Mouse (Mus musculus) stomach, embryonic 16.5 days (tissue): Measurements from ENCODE around the gene Fam161a. TPM values are rescaled to one million over a fixed set of nuclear protein-coding genes. Genes with fewer than 3 reads are reported as not detected.
A peak's percentile ranks its signal among the peaks of the same experiment; 100 is the strongest.
"Not testable (repeated sequence)": the region's sequence is repeated elsewhere in the genome, so short reads cannot be mapped to it uniquely, and the experiment has no call there.

Source experiments
- ATAC-seq: fragments of 200-750 bp; cut with Nextera tagmentation; 2 replicates; pipeline ENCODE4 v1.8.0; 2017; ENCODE audit warnings: moderate number of reproducible peaks, moderate TSS enrichment; ENCODE audit not compliant: insufficient read depth, low FRiP score
- H3K27ac ChIP-seq: fragments of 300-500 bp; sonication (generic); 2 replicates; pipeline ENCODE4 v1.5.1; 2014; ENCODE audit warnings: low read length
- H3K27me3 ChIP-seq: fragments of 300-500 bp; sonication (generic); 2 replicates; pipeline ENCODE4 v1.6.1; 2014; ENCODE audit warnings: low read length, control low read depth, mixed read lengths; ENCODE audit not compliant: control insufficient read depth, insufficient read depth
- H3K36me3 ChIP-seq: fragments of 300-500 bp; sonication (generic); 2 replicates; pipeline ENCODE4 v1.6.1; 2014; ENCODE audit warnings: low read length; ENCODE audit not compliant: control insufficient read depth, insufficient read depth
- H3K4me1 ChIP-seq: fragments of 300-500 bp; sonication (generic); 2 replicates; pipeline ENCODE4 v1.6.1; 2014; ENCODE audit warnings: low read length, control low read depth, mixed read lengths; ENCODE audit not compliant: control insufficient read depth, insufficient read depth
- H3K4me2 ChIP-seq: fragments of 300-500 bp; sonication (generic); 2 replicates; pipeline ENCODE4 v1.6.1; 2014; ENCODE audit warnings: low read depth, low read length, mixed read lengths
- H3K4me3 ChIP-seq: fragments of 300-500 bp; sonication (generic); replicated peaks from 2 replicates; pipeline ENCODE4 v1.5.1; 2014; ENCODE audit warnings: mild to moderate bottlenecking, low read length
- H3K9ac ChIP-seq: fragments of 300-500 bp; sonication (generic); 2 replicates; pipeline ENCODE4 v1.6.1; 2014; ENCODE audit warnings: low read length
- H3K9me3 ChIP-seq: fragments of 300-500 bp; sonication (generic); replicated peaks from 2 replicates; pipeline ENCODE4 v1.6.1; 2016; ENCODE audit warnings: low read length, control low read depth; ENCODE audit not compliant: control insufficient read depth
- WGBS: fragments of 180-500 bp; shearing (Covaris S2); extraction: QIAGEN DNeasy Blood & Tissue Kit; methylation state at CpG from one replicate; pipeline ENCODE4 v1.1.7; 2014; 5-methylcytosine and 5-hydroxymethylcytosine counted together
- polyA plus RNA-seq: library from polyadenylated mRNA; unstranded; fragments of >200 nt; fragmentation: Nextera tagmentation; extraction: Ambion mirVana; gene quantifications from 2 replicates; pipeline ENCODE4 v1.2.1, GENCODE M21; 2015

Gene Fam161a
- polyA plus RNA-seq, 1 experiment from 2014 or later = 4.2 TPM

DNA sequence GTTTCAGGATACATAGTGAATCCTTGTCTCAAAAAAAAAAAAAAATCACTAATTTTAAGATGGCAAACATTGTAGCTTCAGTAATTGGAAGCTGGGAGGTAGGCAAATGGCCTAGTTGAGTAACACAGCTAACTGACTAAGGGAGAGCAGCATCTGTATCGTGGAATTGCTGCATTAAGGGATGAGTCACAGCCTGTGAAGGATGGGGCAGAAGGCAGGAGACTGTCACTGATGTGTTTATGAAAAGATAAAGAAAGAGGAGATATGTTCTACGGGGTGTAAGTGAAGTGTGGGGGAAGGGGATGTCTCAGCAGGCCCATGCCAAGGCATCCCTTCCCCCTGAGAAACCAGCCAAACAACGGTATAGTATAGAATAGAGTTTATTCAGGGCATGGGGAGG lies 56.5 kb downstream of the Fam161a start:
- Histone ChIP-seq H3K4me3 (no peak overlapping the region), H3K9ac (no peak overlapping the region)
- 43% methylated on average over 3 of the region's 3 CpGs for WGBS

DNA sequence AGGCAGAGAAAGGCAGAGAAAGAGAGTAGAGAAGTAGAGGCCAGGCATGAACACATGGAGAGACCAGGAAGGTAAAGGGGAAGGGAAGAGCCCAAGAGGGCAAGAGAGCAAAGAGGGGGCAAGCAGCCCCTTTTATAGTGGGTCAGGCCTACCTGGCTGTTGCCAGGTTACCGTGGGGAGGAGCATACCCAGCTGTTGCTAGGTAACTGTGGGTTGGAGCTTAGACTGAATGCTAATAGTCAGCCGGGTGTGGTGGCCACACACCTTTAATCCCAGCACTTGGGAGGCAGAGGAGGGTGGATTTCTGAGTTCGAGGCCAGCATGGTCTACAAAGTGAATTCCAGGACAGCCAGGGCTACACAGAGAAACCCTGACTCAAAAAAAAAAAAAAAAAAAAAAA lies 56.9 kb downstream of the Fam161a start:
- H3K9ac ChIP-seq, H3K4me2 ChIP-seq, H3K27me3 ChIP-seq, H3K4me3 ChIP-seq, H3K27ac ChIP-seq, H3K9me3 ChIP-seq, ATAC-seq, H3K36me3 ChIP-seq, H3K4me1 ChIP-seq: not testable (repeated sequence)
- WGBS = 44% methylated on average over 3 of the region's 3 CpGs

More for the DNA sequence above, 56.5 kb downstream of the Fam161a start:
- no peak overlapping the region for H3K27ac ChIP-seq
- no peaks in the 10 kb centered on the region for H3K9me3 ChIP-seq
- H3K4me2 ChIP-seq = no peak overlapping the region
- H3K4me1 ChIP-seq = 0 out of 2 replicates have a peak, but pooled peaks cover 3% of the 10 kb centered on the region
- no peaks in the 10 kb centered on the region for H3K36me3 ChIP-seq
- no peaks in the 10 kb centered on the region for H3K27me3 ChIP-seq
- no peak for ATAC-seq

DNA sequence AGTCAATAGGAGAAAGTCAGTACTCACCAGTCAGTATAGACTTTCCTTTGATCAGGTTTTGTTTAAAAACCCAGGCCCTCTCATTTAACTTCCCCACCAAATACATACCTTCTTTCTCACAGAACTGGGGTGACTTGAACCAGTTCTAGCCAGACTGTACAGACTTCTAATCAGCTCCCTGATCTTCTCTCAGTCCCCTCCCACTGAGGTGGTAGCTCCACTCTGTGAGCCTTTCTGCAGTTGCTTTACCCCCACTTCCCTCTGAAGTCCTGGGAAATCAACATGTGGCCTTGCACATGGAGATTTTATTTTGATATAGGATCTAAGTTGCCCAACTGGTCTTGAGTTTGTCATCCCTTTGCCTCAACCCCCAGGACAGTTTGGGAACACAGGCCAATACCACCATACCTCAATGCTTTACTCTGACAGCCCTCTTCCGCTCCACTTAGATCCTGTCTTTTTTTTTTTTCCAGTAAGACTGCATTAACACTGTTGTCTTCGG lies 57.9 kb downstream of the Fam161a start:
- H3K27ac ChIP-seq = no peak overlapping the region
- no peaks in the 10 kb centered on the region for H3K36me3 ChIP-seq
- no peak overlapping the region for H3K9ac ChIP-seq
- ATAC-seq = no peak
- WGBS = 82% methylated on average over 2 of the region's 2 CpGs
- no peak overlapping the region for H3K4me2 ChIP-seq
- H3K4me3 ChIP-seq = no peak overlapping the region
- no peaks in the 10 kb centered on the region for H3K27me3 ChIP-seq
- H3K4me1 ChIP-seq = 0 out of 2 replicates have a peak, but pooled peaks cover 3% of the 10 kb centered on the region
- no peaks in the 10 kb centered on the region for H3K9me3 ChIP-seq

DNA sequence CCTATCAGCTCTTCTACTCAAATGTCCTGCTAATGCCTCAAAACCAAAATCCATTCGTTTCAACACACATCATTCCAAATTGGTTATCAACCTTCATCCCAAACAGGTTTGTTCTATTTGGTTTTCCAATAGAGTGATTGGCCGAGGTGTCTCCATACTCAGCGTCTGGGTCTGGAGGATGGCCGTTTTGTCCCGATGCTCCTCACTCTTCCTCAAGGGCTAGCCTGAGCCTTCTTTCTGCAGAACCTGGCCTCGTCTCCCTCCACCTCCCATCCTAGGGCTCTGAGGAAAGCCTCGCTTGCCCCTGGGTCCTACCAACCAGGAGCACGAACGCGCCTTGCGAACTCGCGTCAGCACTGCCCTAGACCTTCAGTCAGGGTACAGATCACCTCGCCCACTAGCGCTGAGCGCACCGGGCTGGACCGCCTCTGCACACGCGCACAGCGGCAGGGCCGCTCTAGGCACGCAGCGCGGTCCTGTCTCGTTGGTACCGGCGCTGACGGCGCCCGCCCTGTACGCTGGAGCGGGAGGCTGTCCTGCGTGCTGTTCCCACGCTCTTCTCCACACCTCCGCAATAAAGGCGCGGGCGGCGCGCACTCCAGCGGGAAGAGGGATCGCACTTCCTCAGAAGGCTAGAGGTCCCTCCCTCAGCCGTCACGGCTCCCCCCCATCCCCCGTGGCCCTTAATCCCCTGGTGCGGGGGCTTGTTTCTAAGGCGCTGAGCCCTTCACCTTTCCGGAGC lies 60.2 kb downstream of the Fam161a start:
- under 1% methylated on average over 49 of the region's 49 CpGs for WGBS
- Histone ChIP-seq H3K4me2 (peak overlapping the region; percentile 80), H3K27ac (peak overlapping the region; percentile 65; the same call in 1 of the 2 replicates)

DNA sequence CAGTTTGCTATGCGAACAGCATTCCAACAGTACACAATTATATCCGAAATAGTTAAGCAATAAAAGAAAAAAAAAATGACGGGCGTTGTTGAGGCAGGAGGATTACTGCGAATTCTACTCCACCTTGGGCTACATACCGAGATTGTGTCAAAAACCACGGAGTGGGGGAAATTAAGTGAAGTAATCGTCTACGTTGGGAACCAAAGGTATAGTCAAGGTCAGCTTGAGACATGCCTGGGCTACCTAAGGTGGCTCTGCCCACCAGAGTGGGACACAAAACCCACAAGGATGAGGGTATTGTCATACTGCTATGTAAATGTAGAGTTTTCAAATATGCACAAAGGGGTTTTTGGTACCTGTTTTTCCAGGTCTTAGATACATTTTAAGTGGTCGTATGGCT lies 60.9 kb downstream of the Fam161a start:
- Histone ChIP-seq H3K9ac (peak overlapping the region; percentile 78), H3K4me2 (peak overlapping the region; percentile 80), H3K27ac (no peak overlapping the region), H3K27me3 (no peaks in the 10 kb centered on the region), H3K4me3 (peak overlapping the region; percentile 72), H3K36me3 (no peaks in the 10 kb centered on the region), H3K9me3 (no peaks in the 10 kb centered on the region), H3K4me1 (0 out of 2 replicates have a peak, but pooled peaks cover 3% of the 10 kb centered on the region)
- no peak for ATAC-seq
- WGBS = 4% methylated on average over 10 of the region's 10 CpGs

More for the DNA sequence above, 60.2 kb downstream of the Fam161a start:
- Histone ChIP-seq H3K9ac (peak overlapping the region; percentile 78), H3K9me3 (no peaks in the 10 kb centered on the region), H3K4me3 (peak overlapping the region; percentile 72), H3K4me1 (0 out of 2 replicates have a peak, but pooled peaks cover 3% of the 10 kb centered on the region), H3K27me3 (no peaks in the 10 kb centered on the region), H3K36me3 (no peaks in the 10 kb centered on the region)
- ATAC-seq = peak; percentile 99

DNA sequence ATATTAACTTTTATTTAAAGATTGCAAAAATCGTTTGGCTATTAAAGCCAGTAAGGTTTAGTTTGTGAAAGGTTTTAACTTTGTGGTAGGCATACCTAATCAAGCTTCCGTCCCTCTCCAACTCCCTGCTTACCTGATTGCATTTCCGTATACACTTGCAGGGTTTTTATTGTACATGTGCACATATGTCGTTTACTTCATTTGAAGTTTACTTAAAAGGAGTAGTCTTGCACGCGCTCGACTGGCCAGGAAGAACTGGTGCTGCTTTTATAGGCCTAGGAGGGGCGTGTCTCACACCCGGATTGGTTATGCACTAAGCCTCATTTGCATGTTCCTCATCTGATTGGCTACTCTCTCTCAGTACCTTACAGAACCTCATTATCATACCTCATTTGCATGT lies 61.7 kb downstream of the Fam161a start:
- 86% methylated on average over 9 of the region's 9 CpGs for WGBS
- H3K4me2 ChIP-seq, H3K4me3 ChIP-seq, H3K9me3 ChIP-seq, H3K9ac ChIP-seq, ATAC-seq, H3K27me3 ChIP-seq, H3K27ac ChIP-seq, H3K4me1 ChIP-seq, H3K36me3 ChIP-seq: not testable (repeated sequence)

DNA sequence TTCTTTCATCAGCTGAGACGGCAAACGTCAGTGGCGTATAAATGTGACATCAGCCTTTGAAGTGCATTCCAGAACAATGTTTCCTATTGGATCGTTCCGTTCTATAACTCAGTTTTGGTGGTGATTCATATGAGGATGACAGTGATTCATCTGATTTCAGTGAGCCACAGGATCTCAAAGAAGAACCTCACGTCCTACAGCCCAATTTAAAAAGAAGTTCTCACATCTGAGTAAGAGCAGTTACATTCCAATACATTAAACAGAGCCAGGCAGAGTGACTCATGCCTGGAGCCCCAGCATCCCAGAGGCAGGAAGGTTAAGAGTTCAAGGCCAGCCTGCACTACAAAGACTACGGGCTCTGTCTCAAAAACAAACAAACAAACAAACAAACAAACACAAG lies 67.5 kb downstream of the Fam161a start:
- Histone ChIP-seq H3K4me3 (no peak overlapping the region), H3K27me3 (no peaks in the 10 kb centered on the region), H3K4me2 (no peak overlapping the region), H3K9ac (no peak overlapping the region), H3K36me3 (no peaks in the 10 kb centered on the region), H3K4me1 (no peaks in the 10 kb centered on the region), H3K27ac (no peak overlapping the region), H3K9me3 (no peaks in the 10 kb centered on the region; the same call in 1 of the 2 replicates)
- 59% methylated on average over 7 of the region's 7 CpGs for WGBS
- no peak for ATAC-seq

DNA sequence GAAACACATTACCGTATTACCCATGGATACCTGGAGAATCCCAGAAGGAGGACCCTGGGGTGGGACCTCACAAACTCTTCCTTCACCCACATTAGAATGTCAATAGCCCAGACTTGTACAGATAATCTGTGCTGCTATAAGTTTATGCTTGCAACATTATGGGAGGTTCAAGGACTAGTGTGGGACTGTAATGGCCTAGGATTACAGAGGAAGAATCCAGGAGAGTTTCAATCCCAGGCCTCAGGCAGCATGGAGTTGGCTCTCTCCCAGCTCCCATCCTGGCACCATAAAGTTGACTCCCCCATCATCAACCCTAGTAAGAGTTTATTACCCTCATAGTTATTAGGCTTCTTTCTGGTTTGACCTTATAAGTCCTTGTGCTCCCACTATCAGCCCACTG lies 71.2 kb downstream of the Fam161a start:
- Histone ChIP-seq H3K4me2 (no peak overlapping the region), H3K36me3 (no peaks in the 10 kb centered on the region), H3K27me3 (no peaks in the 10 kb centered on the region), H3K27ac (no peak overlapping the region), H3K9ac (no peak overlapping the region), H3K4me3 (no peak overlapping the region), H3K9me3 (no peaks in the 10 kb centered on the region; the same call in 1 of the 2 replicates), H3K4me1 (no peaks in the 10 kb centered on the region)
- ATAC-seq = no peak
- WGBS = 92% methylated on average over 1 of the region's 1 CpGs
